Mouse (Mus musculus) brain, embryonic 18.5 days (tissue): ENCODE measurements around the gene Slc9a8.

Source experiments
- DNase-seq: peaks from one replicate; pipeline ENCODE4 v3.0.0-alpha.2; 2012; ENCODE audit warnings: low read depth, low spot score

Slc9a8 gene

GRCm38 (mm10) chr2:167507719-167508385, 86.3 kb downstream of the Slc9a8 start:
- DNase-seq: no peak

DNA sequence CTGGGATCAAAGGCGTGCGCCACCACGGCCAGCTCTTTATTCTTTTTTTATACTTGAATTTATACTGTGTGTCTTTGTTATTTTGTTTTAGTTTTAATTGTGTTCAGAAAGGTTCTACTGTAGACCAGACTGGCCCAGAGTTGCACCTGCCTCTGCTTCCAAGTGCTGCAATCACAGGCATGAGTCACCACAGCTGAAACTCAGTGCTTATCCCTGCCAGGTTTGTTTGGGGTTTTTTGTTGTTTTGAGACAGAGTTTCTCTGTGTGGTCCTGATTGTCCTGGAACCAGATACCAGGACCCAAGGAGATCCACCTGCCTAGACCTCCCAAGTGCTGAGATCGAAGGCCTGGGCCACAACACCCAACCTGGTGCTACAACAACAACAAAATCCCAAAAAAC, 87.1 kb downstream of the Slc9a8 start:
- no peak for DNase-seq

DNA sequence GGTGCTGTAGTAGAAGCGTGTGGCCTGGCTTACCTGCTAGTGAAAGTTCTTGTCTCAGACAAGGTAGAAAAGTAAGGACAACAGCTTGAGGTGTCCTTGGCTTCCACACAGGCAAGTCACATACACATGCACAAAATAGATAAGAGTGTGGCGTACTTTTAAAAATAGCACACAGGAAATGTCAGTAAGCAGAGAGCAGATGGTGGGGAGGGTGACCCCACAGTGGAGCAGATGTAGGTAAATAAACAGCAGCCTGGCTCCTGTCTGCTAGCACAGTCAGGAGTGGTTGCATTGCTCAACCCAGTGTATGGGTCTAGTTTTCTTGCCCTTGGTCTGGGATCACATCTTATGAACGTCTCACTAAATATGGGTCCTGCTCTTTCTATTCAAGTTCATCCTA, 89.0 kb downstream of the Slc9a8 start:
- no peak for DNase-seq

DNA sequence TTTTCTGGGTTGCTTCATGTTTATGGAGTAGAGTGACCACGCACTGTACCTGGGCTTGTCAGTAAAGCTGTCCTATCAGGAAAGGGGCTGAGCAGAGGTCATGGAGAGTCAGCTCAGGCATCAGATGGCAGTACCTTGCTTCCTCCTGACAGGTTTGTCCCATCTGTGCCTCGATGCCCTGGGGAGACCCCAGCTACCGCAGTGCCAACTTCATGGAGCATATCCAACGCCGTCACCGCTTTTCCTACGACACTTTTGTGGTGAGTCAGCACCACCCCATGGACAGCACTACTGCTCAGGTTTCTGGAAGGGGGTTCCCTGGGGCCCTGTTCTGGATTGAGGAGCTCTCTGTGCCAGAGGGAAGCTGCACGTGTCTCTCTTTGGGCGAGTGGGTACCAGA, 90.9 kb downstream of the Slc9a8 start:
- no peak for DNase-seq

- DNase-seq: no peak
Measured at GRCm38 (mm10) chr2:167512970-167513369, 91.5 kb downstream of the Slc9a8 start.

GRCm38 (mm10) chr2:167514641-167515040, 93.1 kb downstream of the Slc9a8 start:
- DNase-seq: no peak

DNA sequence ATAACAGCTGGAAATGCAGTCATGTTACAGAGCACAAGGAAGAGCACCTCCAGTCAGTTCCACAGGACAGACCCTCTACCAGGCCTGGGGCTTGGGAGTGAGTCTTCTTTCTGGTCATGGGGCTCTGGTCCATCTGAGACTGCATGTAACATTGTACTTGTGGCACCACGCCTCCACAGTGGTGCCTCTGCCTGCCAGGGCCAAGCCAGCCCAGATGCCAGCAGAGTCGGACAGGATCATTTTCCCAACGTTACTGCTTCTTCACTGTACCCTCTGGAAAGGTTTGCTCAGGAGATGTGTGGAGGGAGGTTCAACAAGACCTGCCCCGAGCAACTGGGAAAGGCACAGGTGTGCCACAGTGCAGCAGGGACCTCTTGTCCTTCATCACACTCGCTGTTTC, 94.2 kb downstream of the Slc9a8 start:
- no peak for DNase-seq

GRCm38 (mm10) chr2:167519606-167520252, 98.2 kb downstream of the Slc9a8 start:
- DNase-seq: no peak
